Mouse (Mus musculus): ENCODE data around the gene Tnfaip1. TPM values are rescaled to one million over a fixed set of nuclear protein-coding genes. Genes with fewer than 3 reads are reported as not detected.
A peak's percentile ranks its signal among the peaks of the same experiment; 100 is the strongest.

Gene Tnfaip1
- total RNA-seq, 2 experiments from 2014 or later: 34.7 to 35.5 TPM

- DNase-seq (ENCODE audit: extremely low spot score in 1 of 2, low spot score in 1 of 2): peak in 1 of 2 experiments; percentile 44
Measured at GRCm38 (mm10) chr11:78502909-78503650, 33.1 kb downstream of the Tnfaip1 start, which contains the start of gene Sebox. Gene Sebox, plus strand, starts transcription at chr11:78503447.

GRCm38 (mm10) chr11:78501529-78501928 is 34.6 kb downstream of the Tnfaip1 start:
- no peak for DNase-seq (ENCODE audit: extremely low spot score in 1 of 2, low spot score in 1 of 2)

GRCm38 (mm10) chr11:78500623-78501202 is 35.4 kb downstream of the Tnfaip1 start:
- DNase-seq (ENCODE audit: extremely low spot score in 1 of 2, low spot score in 1 of 2): no peak

DNA sequence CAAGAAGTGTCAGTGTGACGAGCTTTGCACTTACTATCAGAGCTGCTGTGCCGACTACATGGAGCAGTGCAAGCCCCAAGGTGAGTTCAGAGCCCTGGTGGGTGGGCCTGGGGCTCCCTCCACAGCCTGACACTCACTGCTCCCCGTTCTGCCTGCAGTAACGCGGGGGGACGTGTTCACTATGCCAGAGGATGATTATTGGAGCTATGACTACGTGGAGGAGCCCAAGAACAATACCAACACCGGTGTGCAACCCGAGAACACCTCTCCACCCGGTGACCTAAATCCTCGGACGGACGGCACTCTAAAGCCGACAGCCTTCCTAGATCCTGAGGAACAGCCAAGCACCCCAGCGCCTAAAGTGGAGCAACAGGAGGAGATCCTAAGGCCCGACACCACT is 36.6 kb downstream of the Tnfaip1 start:
- no peak for DNase-seq (ENCODE audit: extremely low spot score in 1 of 2, low spot score in 1 of 2)

GRCm38 (mm10) chr11:78499004-78499403 is 37.1 kb downstream of the Tnfaip1 start, which contains the start of gene Vtn:
Gene Vtn, plus strand, starts transcription at chr11:78499091.
- DNase-seq (ENCODE audit: extremely low spot score in 1 of 2, low spot score in 1 of 2): no peak

DNA sequence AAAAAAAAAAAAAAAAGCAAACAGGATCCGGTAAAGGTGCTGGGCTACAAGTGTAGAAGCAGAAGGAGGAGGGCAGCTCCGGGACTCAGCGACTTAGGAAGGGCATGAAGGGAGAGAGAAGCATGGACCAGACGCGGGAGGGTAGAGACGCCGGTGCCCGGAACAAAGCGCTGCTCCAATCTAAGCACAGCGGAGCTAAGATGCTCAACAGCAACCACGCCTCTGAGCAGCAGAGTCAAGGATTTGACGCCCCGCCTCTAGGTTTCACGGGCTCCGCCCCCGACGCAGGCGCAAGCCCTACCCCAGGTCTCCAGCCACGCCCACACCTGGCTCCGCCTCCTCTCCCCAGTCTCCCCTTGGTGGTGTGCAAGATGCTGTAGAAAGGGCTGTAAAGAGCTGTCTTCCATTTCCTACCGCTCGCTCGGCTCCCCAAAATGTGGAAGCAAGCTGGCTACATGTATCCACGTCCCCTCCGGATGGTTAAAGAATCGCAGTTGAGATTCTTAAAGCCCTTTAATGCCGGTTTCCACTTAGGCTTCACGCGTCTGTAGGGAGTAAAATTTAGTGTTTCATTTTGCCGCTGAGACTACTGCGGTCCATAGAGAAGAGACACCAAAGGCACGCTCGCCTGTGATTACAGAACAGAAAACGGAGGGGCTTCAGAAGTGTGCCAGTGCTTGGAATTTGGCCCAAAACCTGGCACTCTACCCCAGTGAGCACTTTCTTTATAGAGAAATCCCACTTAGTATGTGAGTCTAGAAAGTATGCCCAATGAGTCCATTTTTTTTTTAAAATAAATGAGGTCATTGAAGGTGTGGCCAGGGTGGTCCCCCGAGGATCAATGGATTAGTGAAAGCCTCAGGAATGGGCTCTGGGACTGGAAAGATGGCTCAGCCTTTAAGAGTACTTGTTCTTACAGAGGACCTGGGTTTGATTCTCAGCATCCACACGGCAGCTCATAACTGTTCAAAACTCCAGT is 38.3 kb downstream of the Tnfaip1 start, which contains the start of gene Sarm1:
Gene Sarm1, minus strand, starts transcription at position 211 of the 979 bp plus-strand sequence.
- peak; percentile 88 to 89 for DNase-seq (ENCODE audit: extremely low spot score in 1 of 2, low spot score in 1 of 2)

DNA sequence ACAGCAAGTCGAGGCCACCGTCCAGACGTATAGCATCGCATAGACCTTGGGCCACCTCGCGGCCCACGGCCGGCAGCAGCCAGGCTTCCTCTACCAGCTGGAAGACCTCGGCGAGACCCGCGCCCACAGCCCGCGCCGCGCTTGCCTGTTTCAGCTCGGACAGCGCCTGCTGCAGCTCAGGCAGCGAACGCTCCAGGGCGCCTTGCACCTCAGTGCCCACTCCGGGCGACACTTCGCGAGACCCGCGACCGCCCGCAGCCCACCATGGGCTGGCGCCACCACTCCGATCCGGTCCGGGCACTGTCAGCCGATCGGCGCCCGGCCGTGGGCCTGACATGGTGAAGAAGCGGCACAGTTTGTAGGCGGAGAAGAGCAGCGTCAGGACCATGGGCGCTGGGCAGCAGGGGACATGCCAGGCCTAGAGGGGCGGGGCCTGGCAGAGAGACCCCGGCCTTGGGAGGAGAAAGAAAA is 39.0 kb downstream of the Tnfaip1 start:
- peak in 1 of 2 experiments; percentile 58 for DNase-seq (ENCODE audit: extremely low spot score in 1 of 2, low spot score in 1 of 2)

DNA sequence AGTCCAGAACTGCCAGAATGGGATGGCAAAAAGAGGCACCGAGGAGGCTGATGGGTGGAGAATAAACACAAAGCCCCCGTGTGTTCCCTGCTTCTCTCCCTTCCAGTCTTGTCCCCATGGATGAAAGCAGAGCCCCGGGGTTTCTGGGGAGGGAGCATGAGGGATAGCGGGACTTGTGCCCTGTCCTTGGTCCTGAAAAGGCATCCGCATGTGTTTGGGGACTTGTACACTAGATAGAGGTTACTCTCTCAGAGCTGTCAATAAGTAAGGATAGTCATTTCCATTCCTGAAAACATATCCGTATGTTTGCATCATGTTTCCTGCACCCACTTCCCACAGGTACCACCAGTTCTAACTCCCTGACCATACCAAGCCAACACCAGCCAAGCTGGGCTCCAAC is 40.2 kb downstream of the Tnfaip1 start:
- DNase-seq (ENCODE audit: extremely low spot score in 1 of 2, low spot score in 1 of 2): no peak

DNA sequence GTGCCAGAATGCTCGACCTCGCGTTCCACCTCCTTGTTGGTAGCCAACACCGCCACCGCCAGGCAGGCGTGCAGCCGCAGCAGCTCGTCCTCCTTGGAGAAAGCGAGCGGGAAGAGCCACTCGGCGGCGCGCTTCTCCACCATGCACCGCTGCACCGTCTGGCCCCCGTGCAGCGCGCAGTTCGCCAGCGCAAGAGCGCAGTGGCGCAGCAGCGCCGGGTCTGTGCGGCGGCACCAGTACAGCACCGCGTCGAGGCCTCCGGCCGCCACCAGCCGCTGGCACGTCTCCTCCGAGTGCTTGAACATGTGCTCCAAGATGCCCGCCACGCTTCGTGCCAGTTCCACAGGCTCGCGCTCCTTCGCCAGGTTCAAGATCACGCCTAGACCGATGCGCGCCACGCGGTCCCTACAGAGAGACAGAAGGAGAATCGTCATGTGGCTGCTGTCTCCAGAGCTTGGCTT is 45.3 kb downstream of the Tnfaip1 start:
- peak; percentile 42 for DNase-seq (ENCODE audit: extremely low spot score in 1 of 2, low spot score in 1 of 2)

GRCm38 (mm10) chr11:78488168-78488567 is 48.0 kb downstream of the Tnfaip1 start:
- peak; percentile 58 to 89 for DNase-seq (ENCODE audit: extremely low spot score in 1 of 2, low spot score in 1 of 2)

DNA sequence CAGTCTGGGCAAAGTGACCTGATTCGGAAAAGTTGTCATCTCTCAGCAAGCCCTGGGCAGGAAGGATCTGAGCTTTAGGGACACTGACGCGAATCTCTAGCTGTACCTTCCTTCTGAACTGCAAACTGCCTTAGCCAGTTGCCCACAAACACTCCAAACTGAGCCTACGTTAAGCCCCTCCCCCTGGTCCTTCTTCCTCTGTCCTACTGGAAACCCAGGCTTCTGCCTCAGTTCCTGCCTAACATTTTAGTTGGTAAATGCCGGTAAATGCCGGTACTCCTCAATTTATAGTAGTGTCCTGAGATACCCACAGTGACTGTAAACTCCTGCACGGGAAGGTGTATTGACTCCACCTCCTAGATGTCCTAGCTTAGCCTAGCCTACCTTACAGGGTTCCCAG is 52.5 kb downstream of the Tnfaip1 start:
- DNase-seq (ENCODE audit: extremely low spot score in 1 of 2, low spot score in 1 of 2): no peak

DNA sequence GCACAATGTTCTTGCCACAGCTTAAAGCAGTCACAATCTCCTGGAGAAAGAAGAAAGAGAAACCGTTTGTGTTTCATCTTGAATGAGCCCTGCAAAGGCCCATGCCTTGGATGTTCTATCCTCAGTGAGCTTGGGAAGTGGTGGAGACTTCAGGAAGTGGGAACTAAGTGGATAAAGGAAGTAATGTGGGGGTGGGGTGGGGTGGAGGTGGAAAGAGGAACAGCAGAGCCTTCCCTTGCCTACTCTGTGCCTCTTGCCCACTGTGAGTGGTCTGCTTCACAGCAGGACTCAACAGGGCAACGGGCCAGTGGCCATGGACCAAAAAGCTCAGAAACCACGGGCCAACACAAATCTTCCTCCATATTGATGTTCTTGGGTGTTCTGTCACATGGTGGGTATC is 60.8 kb downstream of the Tnfaip1 start:
- no peak for DNase-seq (ENCODE audit: extremely low spot score in 1 of 2, low spot score in 1 of 2)

Other genes starting within 250 kb of the Tnfaip1 start
- 1 to 10 TPM; 4.0 to 5.6 TPM for gene BC030499, start 245.5 kb downstream of the Tnfaip1 start, total RNA-seq (2021)
- 1 to 10 TPM; 4.2 to 4.6 TPM for gene Spag5, start 234.8 kb downstream of the Tnfaip1 start, total RNA-seq (2021)
- 100 to 1,000 TPM; 852 to 862 TPM for gene Aldoc, start 213.4 kb downstream of the Tnfaip1 start, total RNA-seq (2021)
- 10 to 100 TPM; 62.2 to 65.8 TPM for gene Pigs, start 207.9 kb downstream of the Tnfaip1 start, total RNA-seq (2021)
- gene Unc119, start 192.8 kb downstream of the Tnfaip1 start, total RNA-seq (2021): 10 to 100 TPM; 29.6 to 32.5 TPM
- gene Foxn1, start 149.8 kb downstream of the Tnfaip1 start, total RNA-seq (2021): not detected
- gene Slc13a2, start 114.1 kb downstream of the Tnfaip1 start, total RNA-seq (2021): not detected
- gene Slc46a1, start 70.6 kb downstream of the Tnfaip1 start, total RNA-seq (2021): 10 to 100 TPM; 10.6 to 11.2 TPM
- 10 to 100 TPM; 39.5 to 40.8 TPM for gene Sarm1, start 38.6 kb downstream of the Tnfaip1 start, total RNA-seq (2021)
- 10 to 100 TPM; 57.9 to 64.0 TPM for gene Vtn, start 37.2 kb downstream of the Tnfaip1 start, total RNA-seq (2021)
- 1 to 10 TPM; 5.0 to 5.5 TPM for gene Sebox, start 32.9 kb downstream of the Tnfaip1 start, total RNA-seq (2021)
- gene Tmem199, start 24.2 kb downstream of the Tnfaip1 start, total RNA-seq (2021): 10 to 100 TPM; 40.7 to 44.5 TPM
- gene Poldip2, start 24.1 kb downstream of the Tnfaip1 start, total RNA-seq (2021): 100 to 1,000 TPM; 122 TPM
- 10 to 100 TPM; 80.0 to 83.0 TPM for gene Ift20, start within 50 bp of the Tnfaip1 start, total RNA-seq (2021)
- 10 to 100 TPM; 14.4 to 15.5 TPM for gene Tmem97, start 14.4 kb upstream of the Tnfaip1 start, total RNA-seq (2021)
- 10 to 100 TPM; 42.5 to 45.1 TPM for gene Nlk, start 161.0 kb upstream of the Tnfaip1 start, total RNA-seq (2021)
- gene Ccnq, start 215.4 kb upstream of the Tnfaip1 start, total RNA-seq (2021): 10 to 100 TPM; 17.9 to 19.5 TPM

Data from layer of hippocampus, postnatal 25 days (tissue).